Mouse (Mus musculus) liver, embryonic 15.5 days (tissue): ENCODE results near the gene Nfib. TPM values are rescaled to one million over a fixed set of nuclear protein-coding genes. Genes with fewer than 3 reads are reported as not detected.

Source experiments
- ATAC-seq: fragments of 200-750 bp; cut with Nextera tagmentation; 2 replicates; pipeline ENCODE4 v1.8.0; 2017; ENCODE audit warnings: moderate number of reproducible peaks, mild to moderate bottlenecking, moderate library complexity; ENCODE audit not compliant: insufficient read depth
- H3K27ac ChIP-seq: fragments of 300-500 bp; sonication (generic); replicated peaks from 2 replicates; pipeline ENCODE4 v1.5.1; 2015; ENCODE audit warnings: mild to moderate bottlenecking, inconsistent platforms
- H3K27me3 ChIP-seq: fragments of 300-500 bp; sonication (generic); 2 replicates; pipeline ENCODE4 v1.6.1; 2015; ENCODE audit warnings: mild to moderate bottlenecking, inconsistent platforms
- H3K36me3 ChIP-seq: fragments of 300-500 bp; sonication (generic); replicated peaks from 2 replicates; pipeline ENCODE4 v1.6.1; 2015; ENCODE audit warnings: moderate library complexity, mild to moderate bottlenecking, inconsistent platforms
- H3K4me1 ChIP-seq: fragments of 300-500 bp; sonication (generic); replicated peaks from 2 replicates; pipeline ENCODE4 v1.6.1; 2015; ENCODE audit warnings: inconsistent platforms
- H3K4me2 ChIP-seq: fragments of 300-500 bp; sonication (generic); 2 replicates; pipeline ENCODE4 v1.6.1; 2015; ENCODE audit warnings: moderate library complexity, mild to moderate bottlenecking, inconsistent platforms
- H3K4me3 ChIP-seq: fragments of 300-500 bp; sonication (generic); replicated peaks from 2 replicates; pipeline ENCODE4 v1.5.1; 2015; ENCODE audit warnings: mild to moderate bottlenecking, inconsistent platforms
- H3K9ac ChIP-seq: fragments of 300-500 bp; sonication (generic); 2 replicates; pipeline ENCODE4 v1.6.1; 2015; ENCODE audit warnings: moderate library complexity, mild to moderate bottlenecking, inconsistent platforms
- H3K9me3 ChIP-seq: fragments of 300-500 bp; sonication (generic); replicated peaks from 2 replicates; pipeline ENCODE4 v1.6.1; 2016; ENCODE audit warnings: inconsistent platforms
- WGBS: fragments of 180-500 bp; shearing (Covaris S2); methylation state at CpG from one replicate; pipeline ENCODE4 v1.1.7; 2015; ENCODE audit warnings: mixed read lengths; ENCODE audit not compliant: insufficient replicate concordance; 5-methylcytosine and 5-hydroxymethylcytosine counted together
- polyA plus RNA-seq: library from polyadenylated mRNA; unstranded; fragments of >200 nt; fragmentation: Nextera tagmentation; extraction: Ambion mirVana; gene quantifications from 2 replicates; pipeline ENCODE4 v1.2.1, GENCODE M21; 2015

Nfib gene
- polyA plus RNA-seq, 1 experiment from 2014 or later = 4.7 TPM

DNA sequence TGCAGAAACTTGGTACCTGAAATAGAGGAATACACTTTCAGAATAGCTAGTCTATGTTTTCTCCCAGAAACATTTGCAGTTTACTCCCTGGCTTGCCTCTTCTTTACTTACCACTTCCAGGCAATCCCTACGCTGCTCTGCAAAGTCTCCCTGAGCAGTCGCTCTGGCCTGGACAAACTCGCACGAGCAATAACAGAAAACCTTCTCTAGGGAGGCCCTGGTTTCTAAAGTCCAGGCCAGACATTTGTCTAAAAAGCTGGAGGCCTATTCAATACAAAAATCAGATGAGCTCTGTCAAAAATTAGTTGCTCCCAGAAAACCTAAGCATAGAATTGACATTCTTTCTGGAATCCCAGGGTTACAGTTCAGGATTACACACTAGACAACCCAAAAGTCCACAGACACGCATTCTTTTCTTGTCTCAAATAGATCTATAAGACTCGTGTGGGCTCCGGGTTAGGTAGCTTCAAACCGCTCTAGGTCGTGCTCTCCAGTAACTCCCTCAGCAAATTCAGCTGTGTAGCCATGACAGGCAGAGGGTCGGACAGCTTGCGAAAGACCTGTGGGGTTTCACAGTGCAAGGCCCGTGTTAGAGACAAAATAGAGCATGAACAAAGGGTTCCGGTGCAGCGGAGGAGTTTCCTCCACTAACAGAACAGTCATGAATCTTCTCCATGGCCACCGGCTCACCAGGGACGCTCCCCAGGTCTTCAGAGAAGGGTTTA lies 118.2 kb downstream of the Nfib start:
- no peak overlapping the region for H3K4me2 ChIP-seq
- WGBS = 69% methylated on average over 16 of the region's 16 CpGs

DNA sequence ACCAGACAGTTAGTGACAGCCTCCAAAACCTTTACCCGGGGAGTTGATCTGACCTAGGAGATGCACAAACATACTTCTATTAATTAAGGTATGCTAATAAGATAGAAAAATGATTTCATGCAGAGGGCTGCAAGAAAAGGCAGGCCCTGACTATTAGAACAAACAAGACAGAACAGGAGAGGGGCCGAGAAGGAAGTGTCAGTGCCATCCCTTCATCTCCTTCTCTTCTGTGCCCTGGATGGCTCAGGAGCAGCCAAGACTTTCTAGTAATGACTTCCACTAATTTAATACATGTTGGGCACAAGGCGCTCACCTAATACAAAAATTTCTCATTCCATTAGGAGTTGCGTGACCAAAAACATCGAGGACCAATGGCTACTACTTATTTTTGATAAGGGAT lies 118.9 kb downstream of the Nfib start:
- no peak overlapping the region for H3K4me3 ChIP-seq
- no peak overlapping the region for H3K4me2 ChIP-seq
- no peaks in the 10 kb centered on the region for H3K9me3 ChIP-seq
- no peaks in the 10 kb centered on the region for H3K27me3 ChIP-seq
- no peak for ATAC-seq
- no peaks in the 10 kb centered on the region for H3K4me1 ChIP-seq
- WGBS = 69% methylated on average over 5 of the region's 5 CpGs
- H3K36me3 ChIP-seq = no peaks in the 10 kb centered on the region
- H3K9ac ChIP-seq = no peak overlapping the region
- H3K27ac ChIP-seq = no peak overlapping the region

More for the DNA sequence above, 118.2 kb downstream of the Nfib start:
- no peak overlapping the region for H3K9ac ChIP-seq
- no peak overlapping the region for H3K4me3 ChIP-seq
- no peaks in the 10 kb centered on the region for H3K4me1 ChIP-seq
- no peak for ATAC-seq
- H3K27ac ChIP-seq = no peak overlapping the region
- H3K9me3 ChIP-seq = no peaks in the 10 kb centered on the region
- no peaks in the 10 kb centered on the region for H3K27me3 ChIP-seq
- H3K36me3 ChIP-seq = no peaks in the 10 kb centered on the region

DNA sequence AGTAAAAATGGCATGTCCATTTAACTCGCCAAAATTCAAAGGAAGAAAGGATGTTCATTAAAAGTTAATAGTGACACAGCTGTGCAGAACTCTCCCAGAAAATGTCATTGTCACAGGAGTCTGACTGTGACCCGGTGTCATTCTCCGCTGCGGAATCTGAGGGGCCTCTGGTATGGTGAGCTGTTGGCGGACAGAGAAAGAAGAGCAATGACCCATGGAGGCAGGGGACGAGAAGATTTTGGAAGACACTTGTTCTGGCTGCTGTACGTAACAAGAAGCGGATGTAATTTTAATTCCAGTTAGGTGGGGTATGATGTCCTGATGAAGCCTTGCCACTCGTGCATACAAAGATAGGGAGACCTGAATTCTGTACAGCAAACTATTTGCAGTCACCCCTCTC lies 120.0 kb downstream of the Nfib start:
- H3K4me3 ChIP-seq = no peak overlapping the region
- no peak overlapping the region for H3K4me2 ChIP-seq
- H3K36me3 ChIP-seq = no peaks in the 10 kb centered on the region
- no peaks in the 10 kb centered on the region for H3K4me1 ChIP-seq
- no peaks in the 10 kb centered on the region for H3K9me3 ChIP-seq
- no peak overlapping the region for H3K27ac ChIP-seq
- no peak overlapping the region for H3K9ac ChIP-seq
- no peak for ATAC-seq
- 71% methylated on average over 9 of the region's 9 CpGs for WGBS
- H3K27me3 ChIP-seq = no peaks in the 10 kb centered on the region

DNA sequence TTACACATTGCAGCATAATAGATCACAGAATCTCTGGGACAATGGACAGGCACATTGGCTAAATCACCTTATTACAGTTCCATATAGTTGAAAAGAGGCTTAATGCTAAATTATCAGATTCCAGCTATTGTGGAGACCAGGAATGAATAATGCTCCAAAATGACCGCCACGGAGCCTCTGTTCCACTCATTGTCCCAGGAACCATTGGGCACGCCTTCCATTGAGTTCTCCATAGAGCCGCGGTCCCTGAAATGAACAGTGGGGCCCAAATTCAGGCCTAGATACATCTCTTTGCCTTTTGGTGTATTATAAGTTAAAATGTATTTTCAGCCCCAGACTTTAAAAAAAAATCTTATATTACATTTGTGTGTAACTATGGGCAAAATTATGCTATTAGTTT lies 120.5 kb downstream of the Nfib start:
- H3K27ac ChIP-seq = no peak overlapping the region
- no peaks in the 10 kb centered on the region for H3K4me1 ChIP-seq
- whole genome bisulfite sequencing = 82% methylated on average over 5 of the region's 5 CpGs
- H3K27me3 ChIP-seq = no peaks in the 10 kb centered on the region
- H3K9ac ChIP-seq = no peak overlapping the region
- H3K4me3 ChIP-seq = no peak overlapping the region
- no peak for ATAC-seq
- H3K4me2 ChIP-seq = no peak overlapping the region
- no peaks in the 10 kb centered on the region for H3K36me3 ChIP-seq
- no peaks in the 10 kb centered on the region for H3K9me3 ChIP-seq

DNA sequence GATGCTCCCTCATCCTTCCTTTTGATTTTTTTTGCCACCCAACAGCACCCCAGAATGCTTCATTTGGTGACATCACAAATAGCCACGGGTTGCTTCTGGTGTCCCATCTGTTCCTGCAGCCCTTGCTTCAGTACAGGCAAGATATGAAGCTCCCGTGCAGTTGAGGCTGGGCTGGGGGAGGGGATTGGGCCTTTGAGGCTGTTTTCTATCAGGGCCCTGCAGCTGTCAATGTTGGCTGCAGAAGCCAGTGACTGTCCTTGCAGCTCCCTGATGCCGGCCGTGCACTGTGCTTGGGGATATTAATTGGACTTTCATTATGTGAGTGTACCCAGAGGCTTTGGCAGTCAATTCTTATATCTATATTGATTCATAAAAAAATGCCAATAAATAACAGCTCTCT lies 121.0 kb downstream of the Nfib start:
- Histone ChIP-seq H3K4me2 (no peak overlapping the region), H3K27ac (no peak overlapping the region), H3K4me1 (no peaks in the 10 kb centered on the region), H3K9ac (no peak overlapping the region), H3K36me3 (no peaks in the 10 kb centered on the region), H3K4me3 (no peak overlapping the region), H3K27me3 (no peaks in the 10 kb centered on the region), H3K9me3 (no peaks in the 10 kb centered on the region)
- ATAC-seq = no peak
- WGBS = 46% methylated on average over 4 of the region's 4 CpGs

DNA sequence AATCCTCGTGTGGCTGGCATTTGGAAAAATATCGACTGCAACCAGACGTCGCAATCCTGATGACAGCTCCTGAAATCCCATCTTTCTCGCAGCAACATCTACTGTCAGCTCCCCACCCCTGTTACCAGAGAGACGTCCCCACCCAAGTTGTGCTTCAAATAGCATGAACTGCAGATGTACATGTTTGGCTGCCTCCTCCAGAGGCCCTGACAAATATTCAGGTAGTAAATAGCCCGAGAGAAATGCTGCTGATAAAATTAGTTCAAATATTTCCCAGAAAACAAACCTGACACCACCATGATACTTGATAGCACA lies 132.3 kb downstream of the Nfib start:
- Histone ChIP-seq H3K4me3 (no peak overlapping the region), H3K4me1 (no peaks in the 10 kb centered on the region), H3K27ac (no peak overlapping the region), H3K36me3 (no peaks in the 10 kb centered on the region), H3K9me3 (no peaks in the 10 kb centered on the region), H3K9ac (no peak overlapping the region), H3K27me3 (no peaks in the 10 kb centered on the region), H3K4me2 (no peak overlapping the region)
- 65% methylated on average over 7 of the region's 7 CpGs for WGBS
- no peak for ATAC-seq

DNA sequence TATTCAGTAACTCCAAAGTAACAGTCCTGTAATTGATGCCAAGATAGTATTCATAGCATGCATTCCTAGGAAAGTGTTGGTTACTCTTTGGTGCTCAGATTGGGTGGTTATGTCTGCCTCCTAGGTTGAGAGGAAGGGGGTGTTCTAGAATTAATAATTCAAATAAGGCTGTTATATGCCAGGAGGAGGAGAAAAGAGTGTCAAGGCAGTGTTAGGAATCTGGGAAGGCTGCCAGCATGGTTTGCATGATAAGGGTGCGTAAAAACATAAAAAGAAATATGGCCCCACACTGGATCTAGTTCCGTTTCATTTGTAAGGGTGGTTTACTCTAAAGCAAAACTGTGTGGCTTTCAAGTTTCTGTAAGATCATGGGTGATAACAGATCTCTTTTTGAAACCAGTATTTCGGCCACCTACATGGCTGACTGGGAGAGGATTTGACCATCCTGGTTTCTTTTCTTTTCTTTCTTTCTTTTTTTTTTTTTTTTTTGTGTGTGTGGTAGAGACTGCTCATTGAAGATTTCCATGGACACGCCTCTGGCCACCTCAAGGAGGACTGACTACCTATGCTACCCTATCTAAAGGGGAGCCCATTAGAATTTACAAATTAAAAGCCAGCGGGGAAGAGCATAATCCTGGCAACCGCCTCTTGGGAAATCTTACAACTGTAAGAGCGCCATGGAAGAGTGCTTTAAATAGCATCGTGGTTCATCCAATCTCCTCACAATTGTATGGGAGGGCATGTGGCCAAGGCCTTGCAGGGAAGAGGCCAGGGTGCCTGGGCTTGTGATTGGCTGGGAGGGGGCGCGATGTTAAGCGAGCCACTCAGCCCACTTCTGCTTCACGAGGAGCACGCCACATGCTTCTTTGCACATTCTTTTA lies 132.9 kb downstream of the Nfib start:
- Histone ChIP-seq H3K27me3 (no peaks in the 10 kb centered on the region), H3K9me3 (no peaks in the 10 kb centered on the region), H3K36me3 (no peaks in the 10 kb centered on the region), H3K4me2 (no peak overlapping the region), H3K4me1 (no peaks in the 10 kb centered on the region), H3K27ac (no peak overlapping the region), H3K4me3 (no peak overlapping the region), H3K9ac (no peak overlapping the region)
- ATAC-seq = no peak
- WGBS = 68% methylated on average over 13 of the region's 13 CpGs

DNA sequence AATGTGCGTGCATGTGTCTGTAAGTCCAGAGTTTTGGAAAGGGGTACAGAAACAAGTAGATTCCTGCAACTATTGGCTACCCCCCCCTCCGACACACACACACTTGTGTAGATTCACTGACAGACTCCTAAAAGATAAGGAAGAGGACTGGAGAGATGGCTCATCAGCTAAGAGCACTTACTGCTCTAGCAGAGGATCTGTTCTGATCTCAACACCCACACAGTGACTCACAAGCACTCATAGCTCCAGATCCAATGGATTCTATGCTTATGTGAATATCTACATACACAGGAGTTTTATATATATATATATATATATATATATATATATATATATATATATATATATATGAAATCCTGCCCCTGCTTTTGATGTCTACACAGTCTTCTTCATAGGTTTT lies 146.7 kb downstream of the Nfib start:
- no peaks in the 10 kb centered on the region for H3K4me1 ChIP-seq
- no peak overlapping the region for H3K9ac ChIP-seq
- H3K4me3 ChIP-seq = no peak overlapping the region
- no peak for ATAC-seq
- no peaks in the 10 kb centered on the region for H3K36me3 ChIP-seq
- H3K27me3 ChIP-seq = no peaks in the 10 kb centered on the region
- H3K27ac ChIP-seq = no peak overlapping the region
- WGBS = 54% methylated on average over 2 of the region's 2 CpGs
- no peak overlapping the region for H3K4me2 ChIP-seq
- H3K9me3 ChIP-seq = no peaks in the 10 kb centered on the region

DNA sequence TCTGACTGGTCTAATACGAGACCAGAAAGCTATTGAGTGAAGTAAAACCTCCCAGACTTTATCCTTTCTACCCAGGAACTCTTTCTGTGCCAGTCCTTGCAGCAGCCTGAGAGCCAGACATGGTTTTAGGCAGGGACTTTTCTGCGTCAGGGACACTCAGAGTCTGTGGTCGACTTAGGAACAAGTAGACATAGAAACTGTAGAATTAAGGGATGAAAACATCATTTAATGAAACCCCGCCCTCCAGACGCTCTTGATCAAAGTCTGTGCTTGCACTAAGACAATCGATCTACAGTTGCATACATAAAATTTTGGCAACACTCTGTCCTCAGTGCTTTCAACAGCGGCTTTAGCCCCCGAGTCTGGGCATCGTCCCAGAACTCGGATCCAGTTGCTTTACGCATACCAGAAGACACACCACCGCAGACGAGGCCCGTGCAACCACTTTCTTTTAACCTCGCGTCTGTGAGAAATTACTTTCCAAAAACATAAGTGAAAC lies 149.8 kb downstream of the Nfib start:
- Histone ChIP-seq H3K4me1 (no peaks in the 10 kb centered on the region), H3K27me3 (no peaks in the 10 kb centered on the region), H3K27ac (no peak overlapping the region), H3K4me2 (no peak overlapping the region), H3K36me3 (no peaks in the 10 kb centered on the region), H3K4me3 (no peak overlapping the region), H3K9ac (no peak overlapping the region), H3K9me3 (no peaks in the 10 kb centered on the region)
- WGBS = 64% methylated on average over 16 of the region's 16 CpGs
- no peak for ATAC-seq

DNA sequence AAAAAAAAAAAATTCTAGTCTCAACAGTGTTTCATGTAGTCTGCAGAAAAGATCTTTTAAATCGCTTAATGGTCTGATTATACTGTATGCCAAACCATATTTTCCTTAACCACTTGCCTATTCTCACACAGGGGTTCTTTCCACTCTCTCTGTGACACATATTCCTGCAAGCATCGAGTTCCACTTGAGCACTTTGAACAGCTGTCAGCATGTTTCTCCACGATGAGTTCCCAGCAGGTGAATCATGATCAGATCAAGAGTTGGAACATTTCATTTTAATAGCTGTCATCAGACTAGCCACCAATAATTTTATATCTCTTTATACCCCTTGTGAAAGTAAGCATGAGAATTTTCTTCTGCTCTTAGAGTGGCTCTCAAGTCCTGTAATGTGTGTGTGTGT lies 151.9 kb downstream of the Nfib start:
- H3K4me1 ChIP-seq = no peaks in the 10 kb centered on the region
- 56% methylated on average over 3 of the region's 3 CpGs for WGBS
- no peak overlapping the region for H3K4me3 ChIP-seq
- H3K36me3 ChIP-seq = no peaks in the 10 kb centered on the region
- no peaks in the 10 kb centered on the region for H3K9me3 ChIP-seq
- no peak for ATAC-seq
- H3K4me2 ChIP-seq = no peak overlapping the region
- no peaks in the 10 kb centered on the region for H3K27me3 ChIP-seq
- no peak overlapping the region for H3K27ac ChIP-seq
- no peak overlapping the region for H3K9ac ChIP-seq

DNA sequence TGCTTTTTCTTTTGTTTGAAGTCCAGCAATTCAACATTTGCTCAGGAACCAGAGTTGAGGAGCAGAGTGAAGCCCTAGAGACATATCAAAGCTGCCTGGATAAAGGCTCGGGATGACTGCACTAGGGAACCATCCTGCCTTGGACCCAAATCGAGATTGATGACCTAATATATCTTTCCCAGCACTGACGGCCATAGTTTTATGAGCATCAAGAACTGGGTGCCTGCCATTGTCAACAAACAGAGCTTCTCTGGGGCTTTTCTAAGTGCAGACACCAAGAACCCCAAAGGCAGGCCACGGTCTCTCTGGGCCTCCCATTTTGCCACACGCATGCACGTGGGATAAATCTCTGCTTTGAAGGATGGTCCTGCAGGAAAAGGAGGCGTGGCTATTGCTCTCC lies 153.3 kb downstream of the Nfib start:
- WGBS = 46% methylated on average over 7 of the region's 7 CpGs

More for the DNA sequence above, 153.3 kb downstream of the Nfib start:
- no peaks in the 10 kb centered on the region for H3K36me3 ChIP-seq
- no peak overlapping the region for H3K27ac ChIP-seq
- no peak for ATAC-seq
- no peaks in the 10 kb centered on the region for H3K9me3 ChIP-seq
- no peak overlapping the region for H3K9ac ChIP-seq
- no peaks in the 10 kb centered on the region for H3K4me1 ChIP-seq
- H3K4me3 ChIP-seq = no peak overlapping the region
- H3K27me3 ChIP-seq = no peaks in the 10 kb centered on the region
- no peak overlapping the region for H3K4me2 ChIP-seq
